Mouse (Mus musculus) layer of hippocampus, postnatal 14 days (tissue): ENCODE results near the gene Lct. TPM values are rescaled to one million over a fixed set of nuclear protein-coding genes. Genes with fewer than 3 reads are reported as not detected.

ENCODE experiments used
- DNase-seq, 2 experiments: peaks; one replicate each; pipeline ENCODE4 v3.0.0; 2021 to 2022; ENCODE audit warnings: low spot score in 2 of 2, mixed read lengths in 1 of 2
- long read RNA-seq, 2 experiments: library from polyadenylated mRNA; stranded (forward); transcript quantifications; one replicate each; pipeline ENCODE4 v2.0.0; 2021
- total RNA-seq, 2 experiments: library from RNA; stranded (reverse); gene quantifications; 2 replicates each; pipeline ENCODE4 v1.2.3; 2021

Lct gene
- 10 to 100 TPM; 34.9 to 36.6 TPM for total RNA-seq
- long read RNA-seq, experiment 1, partial matches to known transcripts: 18 of 18 reads
- long read RNA-seq, experiment 1, other reads (novel, unspliced or antisense): 0 of 18 reads
- long read RNA-seq, experiment 2, partial matches to known transcripts: 17 of 19 reads
- long read RNA-seq, experiment 2, other reads (novel, unspliced or antisense): 2 of 19 reads

GRCm38 (mm10) chr1:128328218-128328617, at the start of gene Lct:
Gene Lct (minus strand): TSS chr1:128328318.
- DNase-seq: no peak

- no peak for DNase-seq
Measured at GRCm38 (mm10) chr1:128376841-128377240, 48.7 kb upstream of the Lct start.

GRCm38 (mm10) chr1:128372143-128372860, 44.2 kb upstream of the Lct start:
- peak in 1 of 2 experiments; percentile 40 for DNase-seq

GRCm38 (mm10) chr1:128368732-128369441, 40.8 kb upstream of the Lct start:
- peak; percentile 46 to 74 for DNase-seq

GRCm38 (mm10) chr1:128360601-128361000, 32.5 kb upstream of the Lct start:
- peak; percentile 15 to 35 for DNase-seq

GRCm38 (mm10) chr1:128359554-128360376, 31.6 kb upstream of the Lct start, which contains the start of gene Mcm6:
Gene Mcm6 (minus strand): TSS chr1:128359664.
- DNase-seq: peak; percentile 90 to 95

GRCm38 (mm10) chr1:128358916-128359553, 30.9 kb upstream of the Lct start:
- DNase-seq: no peak

- no peak for DNase-seq
Measured at GRCm38 (mm10) chr1:128358276-128358675, 30.2 kb upstream of the Lct start.

- DNase-seq: no peak
Measured at GRCm38 (mm10) chr1:128357452-128357851, 29.3 kb upstream of the Lct start.

- DNase-seq: no peak
Measured at GRCm38 (mm10) chr1:128353092-128353491, 25.0 kb upstream of the Lct start.

- DNase-seq: no peak
Measured at GRCm38 (mm10) chr1:128344232-128344631, 16.1 kb upstream of the Lct start.

- no peak for DNase-seq
Measured at GRCm38 (mm10) chr1:128337708-128338320, 9.7 kb upstream of the Lct start.

- DNase-seq: no peak
Measured at GRCm38 (mm10) chr1:128330313-128330712, 2.2 kb upstream of the Lct start.

- DNase-seq: no peak
Measured at GRCm38 (mm10) chr1:128327165-128327564, 953 bp downstream of the Lct start.

GRCm38 (mm10) chr1:128324776-128325175, 3.3 kb downstream of the Lct start:
- DNase-seq: peak; percentile 29 to 73

- no peak for DNase-seq
Measured at GRCm38 (mm10) chr1:128323026-128323643, 5.0 kb downstream of the Lct start.

- DNase-seq: peak in 1 of 2 experiments; percentile 33
Measured at GRCm38 (mm10) chr1:128319266-128319665, 8.9 kb downstream of the Lct start.

- no peak for DNase-seq
Measured at GRCm38 (mm10) chr1:128314665-128315064, 13.5 kb downstream of the Lct start.

GRCm38 (mm10) chr1:128309043-128309442, 19.1 kb downstream of the Lct start:
- no peak for DNase-seq

- peak; percentile 26 to 52 for DNase-seq
Measured at GRCm38 (mm10) chr1:128303900-128304299, 24.2 kb downstream of the Lct start.
